Mouse (Mus musculus) CD8-positive naive resting alpha-beta T cell, adult 2 months (primary cell): ENCODE data around the gene Lamtor5.
A peak's percentile ranks its signal among the peaks of the same experiment; 100 is the strongest.
"Not testable (repeated sequence)": the region's sequence is repeated elsewhere in the genome, so short reads cannot be mapped to it uniquely, and the experiment has no call there.

Experiments used
- DNase-seq, 2 experiments: peaks; one replicate each; pipeline ENCODE4 v3.0.0; 2022; ENCODE audit warnings: low read depth in 2 of 2, low spot score in 2 of 2

The Lamtor5 gene

DNA sequence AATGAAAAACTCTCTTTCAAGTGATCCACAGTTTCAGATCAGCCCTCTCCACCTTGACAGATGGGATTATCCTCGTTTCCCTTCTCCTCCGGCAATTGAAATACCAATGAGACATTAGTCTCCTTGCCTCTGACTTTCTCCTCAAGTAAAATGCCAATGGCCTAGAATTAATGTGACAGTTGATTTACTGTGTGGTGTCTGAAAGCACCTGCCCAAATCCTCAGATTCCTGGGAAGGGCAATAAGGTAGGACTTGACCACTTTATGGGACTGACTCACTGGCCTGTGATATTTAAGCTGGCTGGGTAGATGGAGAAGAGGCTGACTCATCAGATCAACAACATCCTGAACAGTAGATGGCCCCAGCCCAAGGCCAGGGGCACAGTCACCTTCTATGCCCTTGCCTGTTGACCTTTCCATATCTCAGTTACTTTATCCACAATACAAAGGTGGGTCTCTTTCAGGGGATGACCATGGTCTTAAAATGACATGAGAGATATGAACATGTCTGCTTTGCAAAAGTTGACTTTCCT is 11.8 kb upstream of the Lamtor5 start:
- no peak for DNase-seq

DNA sequence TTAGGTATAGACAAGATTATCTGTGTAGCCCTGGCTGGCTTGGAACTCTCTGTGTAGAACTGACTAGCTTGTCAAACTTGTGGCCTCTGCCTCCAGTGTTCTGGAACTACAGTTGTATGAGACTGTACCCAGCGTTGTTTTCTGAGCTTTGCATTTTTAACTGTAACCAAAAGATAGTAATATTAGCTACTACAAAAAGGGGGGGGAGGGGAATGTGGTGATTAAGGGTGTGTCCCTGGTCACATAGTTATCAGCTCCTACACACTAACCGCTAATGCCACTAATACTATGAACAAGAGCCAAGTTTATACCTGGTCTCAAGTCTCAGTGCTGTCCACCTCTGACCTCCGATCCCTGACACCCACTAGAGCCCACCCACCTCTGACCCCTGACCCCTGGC is 6.2 kb upstream of the Lamtor5 start:
- no peak for DNase-seq

GRCm38 (mm10) chr3:107273820-107274219 is 4.8 kb upstream of the Lamtor5 start:
- peak; percentile 51 to 61 for DNase-seq

- DNase-seq: no peak
Observed at GRCm38 (mm10) chr3:107275351-107275750, 3.3 kb upstream of the Lamtor5 start.

DNA sequence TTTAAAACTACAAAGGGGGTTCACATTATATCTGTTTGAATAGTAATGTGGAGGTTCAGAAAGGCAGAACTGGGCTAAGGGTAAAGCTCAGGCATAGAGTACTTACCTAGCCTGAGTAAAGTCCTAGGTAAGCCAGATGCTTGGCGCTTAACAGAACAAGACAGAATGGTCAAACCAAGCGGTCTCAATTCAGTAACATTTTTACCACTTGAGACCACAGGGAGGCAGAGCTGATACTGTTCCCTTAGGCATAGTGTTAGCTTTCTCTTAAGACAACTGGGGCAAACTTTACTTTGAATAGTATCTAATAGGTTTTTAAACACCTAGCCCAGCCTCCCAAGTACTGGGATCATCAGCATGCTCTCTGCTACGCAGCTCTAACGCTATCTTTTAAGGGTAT is 2.7 kb upstream of the Lamtor5 start:
- DNase-seq: no peak

- DNase-seq: no peak
Observed at GRCm38 (mm10) chr3:107276626-107277025, 2.0 kb upstream of the Lamtor5 start.

- no peak for DNase-seq
Observed at GRCm38 (mm10) chr3:107286123-107286522, 7.5 kb downstream of the Lamtor5 start.

GRCm38 (mm10) chr3:107287346-107287745 is 8.7 kb downstream of the Lamtor5 start:
- DNase-seq: no peak

- DNase-seq: no peak
Observed at GRCm38 (mm10) chr3:107290764-107291381, 12.2 kb downstream of the Lamtor5 start, which contains the start of gene Slc16a4. Gene Slc16a4, plus strand, starts transcription at chr3:107291230.

DNA sequence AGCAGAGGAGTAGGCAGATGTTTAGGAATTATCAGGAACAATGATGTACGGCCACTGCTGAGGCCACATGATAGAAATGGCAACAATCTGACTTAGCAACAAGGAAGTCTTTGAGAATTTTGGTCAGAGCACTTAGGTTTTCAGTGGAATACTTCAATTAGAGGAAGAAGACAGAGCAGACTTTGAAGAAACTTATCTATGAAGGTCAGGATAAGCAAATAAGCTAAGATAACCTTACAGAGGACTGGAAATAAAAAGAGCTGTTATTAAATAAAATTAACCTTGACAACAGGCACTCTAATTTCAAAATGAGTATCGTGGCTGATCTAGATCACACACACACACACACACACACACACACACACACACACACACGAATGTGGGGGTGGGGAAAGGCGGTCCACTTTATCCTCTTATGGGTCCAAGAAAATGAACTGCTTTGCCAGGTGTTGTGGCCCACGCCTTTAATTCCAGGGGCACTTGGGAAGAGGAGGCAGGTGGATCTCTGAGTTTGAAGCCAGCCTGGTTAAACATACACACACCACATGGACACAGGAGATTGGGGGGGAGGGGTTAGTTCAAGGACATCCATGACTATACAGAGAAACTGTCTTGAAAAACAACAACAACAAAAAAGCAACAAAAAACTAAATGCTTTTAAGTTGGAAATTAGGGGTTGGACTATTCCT is 17.2 kb downstream of the Lamtor5 start:
- DNase-seq: no peak

DNA sequence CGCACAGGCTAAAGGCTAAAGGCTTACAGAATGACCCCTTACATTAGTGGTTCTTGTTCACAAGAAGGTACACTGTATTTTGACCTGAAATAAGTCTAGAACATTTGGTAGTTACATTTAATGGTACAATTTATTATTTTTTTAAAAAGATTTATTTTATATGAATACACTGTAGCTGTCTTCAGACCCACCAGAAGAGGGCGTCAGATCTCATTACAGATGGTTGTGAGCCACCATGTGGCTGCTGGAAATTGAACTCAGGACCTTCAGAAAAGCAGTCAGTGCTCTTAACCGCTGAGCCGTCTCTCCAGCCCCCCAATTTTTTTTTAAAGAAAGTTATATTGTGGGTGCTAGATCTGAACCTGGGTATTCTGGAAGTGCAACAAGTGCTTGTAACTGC is 18.3 kb downstream of the Lamtor5 start:
- not testable (repeated sequence) for DNase-seq

DNA sequence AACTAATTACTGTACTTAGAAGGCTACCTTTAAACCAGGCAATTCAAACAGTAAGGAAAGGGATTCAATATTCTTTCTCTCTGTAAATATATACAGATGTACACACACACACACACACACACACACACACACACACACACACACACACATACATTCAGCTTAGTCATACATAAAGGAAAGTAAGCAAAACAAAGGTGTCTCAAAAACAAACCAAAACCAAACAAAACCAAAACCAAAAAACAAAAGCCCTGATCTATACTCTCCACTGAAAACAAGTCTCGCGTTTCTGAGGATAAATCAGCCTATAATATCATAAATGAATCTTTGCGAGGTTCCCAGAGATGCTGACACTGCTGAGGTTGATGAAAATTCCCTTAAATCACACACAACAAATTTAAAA is 38.7 kb downstream of the Lamtor5 start:
- no peak for DNase-seq

DNA sequence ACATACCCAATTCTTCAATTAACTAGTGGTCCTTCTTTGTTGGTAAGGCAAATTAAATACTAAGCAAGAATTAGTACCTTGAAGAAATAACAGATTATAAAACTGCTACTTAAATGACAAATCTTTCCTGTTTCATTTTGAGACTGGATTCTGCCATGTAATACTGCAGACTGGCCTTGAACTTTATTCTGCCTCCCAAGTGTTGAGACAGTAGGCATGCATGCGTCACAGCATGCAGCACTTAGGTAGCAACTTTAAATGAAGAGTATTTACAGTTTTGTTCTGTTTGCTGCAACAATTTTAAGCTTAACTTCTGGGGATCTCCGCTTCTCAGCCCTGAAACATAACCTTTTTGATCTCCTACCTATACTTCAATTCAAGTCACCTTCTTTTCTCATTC is 42.5 kb downstream of the Lamtor5 start:
- no peak for DNase-seq

- no peak for DNase-seq
Observed at GRCm38 (mm10) chr3:107321776-107322175, 43.1 kb downstream of the Lamtor5 start.

GRCm38 (mm10) chr3:107326442-107326841 is 47.8 kb downstream of the Lamtor5 start:
- DNase-seq: no peak

GRCm38 (mm10) chr3:107330503-107331424 is 52.1 kb downstream of the Lamtor5 start:
- DNase-seq: no peak

GRCm38 (mm10) chr3:107331746-107332126 is 53.1 kb downstream of the Lamtor5 start:
- DNase-seq: no peak

DNA sequence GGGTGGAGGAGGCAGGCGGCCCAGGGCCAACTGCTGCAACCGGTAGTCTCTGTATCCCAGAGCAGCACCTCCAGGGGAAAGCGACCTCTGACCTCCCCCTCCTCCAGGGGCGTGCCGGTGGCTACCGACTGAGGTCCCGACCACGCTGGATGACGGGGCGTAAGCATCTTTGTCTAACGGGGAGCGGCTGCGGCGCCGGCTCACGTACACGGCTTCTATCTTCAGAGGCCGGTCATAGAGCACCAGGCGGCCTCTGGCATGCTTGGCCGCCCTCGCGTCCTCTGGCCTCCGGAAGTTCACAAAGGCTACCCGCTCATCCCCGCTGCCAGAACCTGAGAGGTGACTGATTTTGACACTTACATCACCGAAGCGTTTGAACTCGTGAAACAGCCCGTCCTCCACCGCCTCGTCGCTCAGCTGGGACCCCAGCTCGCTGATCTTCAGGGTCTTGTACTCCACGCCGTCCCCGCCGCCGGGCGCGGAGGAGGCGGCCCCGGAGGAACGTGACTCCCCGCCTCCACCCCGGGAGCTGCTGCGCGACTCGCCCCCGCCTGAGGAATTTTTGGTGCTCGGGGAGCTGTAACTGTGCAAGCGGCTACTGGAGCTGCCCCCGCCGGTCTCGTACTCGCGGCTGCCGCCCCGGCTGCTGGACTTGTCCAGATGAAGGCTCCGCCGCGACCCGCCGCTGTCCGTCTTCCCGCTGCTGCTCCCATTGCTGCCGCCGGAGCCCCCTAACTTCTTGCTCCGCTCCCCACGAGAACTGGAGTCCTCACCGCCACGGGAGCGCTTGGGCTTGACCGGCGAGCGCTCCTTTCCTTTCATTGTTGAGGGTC is 53.7 kb downstream of the Lamtor5 start:
- DNase-seq: peak; percentile 10 to 31

- DNase-seq: peak; percentile 92 to 94
Observed at GRCm38 (mm10) chr3:107332960-107333380, 54.3 kb downstream of the Lamtor5 start.
